Mouse (Mus musculus) limb, embryonic 13.5 days (tissue): ENCODE data around the gene Mdm2. TPM values are rescaled to one million over a fixed set of nuclear protein-coding genes. Genes with fewer than 3 reads are reported as not detected.
A peak's percentile ranks its signal among the peaks of the same experiment; 100 is the strongest.

ENCODE experiments used
- ATAC-seq: fragments of 200-750 bp; cut with Nextera tagmentation; 2 replicates; pipeline ENCODE4 v1.8.0; 2017; ENCODE audit warnings: low read depth, moderate number of reproducible peaks, moderate TSS enrichment; ENCODE audit not compliant: low FRiP score
- H3K27ac ChIP-seq: fragments of 300-500 bp; sonication (generic); 2 replicates; pipeline ENCODE4 v1.5.1; 2015; ENCODE audit warnings: inconsistent platforms, mild to moderate bottlenecking, moderate library complexity
- H3K27me3 ChIP-seq: fragments of 300-500 bp; sonication (generic); 2 replicates; pipeline ENCODE4 v1.6.1; 2015; ENCODE audit warnings: mild to moderate bottlenecking, inconsistent platforms
- H3K36me3 ChIP-seq: fragments of 300-500 bp; sonication (generic); 2 replicates; pipeline ENCODE4 v1.6.1; 2015; ENCODE audit warnings: inconsistent platforms, mild to moderate bottlenecking, moderate library complexity
- H3K4me1 ChIP-seq: fragments of 300-500 bp; sonication (generic); 2 replicates; pipeline ENCODE4 v1.6.1; 2015; ENCODE audit warnings: inconsistent platforms
- H3K4me2 ChIP-seq: fragments of 300-500 bp; sonication (generic); replicated peaks from 2 replicates; pipeline ENCODE4 v1.6.1; 2015; ENCODE audit warnings: inconsistent platforms, mild to moderate bottlenecking, moderate library complexity
- H3K4me3 ChIP-seq: fragments of 300-500 bp; sonication (generic); 2 replicates; pipeline ENCODE4 v1.5.1; 2015; ENCODE audit warnings: moderate library complexity, mild to moderate bottlenecking, inconsistent platforms
- H3K9ac ChIP-seq: fragments of 300-500 bp; sonication (generic); 2 replicates; pipeline ENCODE4 v1.6.1; 2015; ENCODE audit warnings: mild to moderate bottlenecking, inconsistent platforms
- H3K9me3 ChIP-seq: fragments of 300-500 bp; sonication (generic); 2 replicates; pipeline ENCODE4 v1.6.1; 2016; ENCODE audit warnings: inconsistent platforms
- WGBS: fragments of 180-500 bp; shearing (Covaris S2); methylation state at CpG from one replicate; pipeline ENCODE4 v1.1.7; 2015; 5-methylcytosine and 5-hydroxymethylcytosine counted together
- polyA plus RNA-seq: library from polyadenylated mRNA; unstranded; fragments of >200 nt; fragmentation: Nextera tagmentation; extraction: Ambion mirVana; gene quantifications from 2 replicates; pipeline ENCODE4 v1.2.1, GENCODE M21; 2015

Gene Mdm2
- polyA plus RNA-seq, 1 experiment from 2014 or later, result 49.5 TPM

- H3K36me3 ChIP-seq, result 0 out of 2 replicates have a peak, but pooled peaks cover 6% of the 10 kb centered on the region
- no peaks in the 10 kb centered on the region for H3K4me1 ChIP-seq
- no peak for ATAC-seq
- H3K4me3 ChIP-seq, result no peak overlapping the region
- no peaks in the 10 kb centered on the region for H3K9me3 ChIP-seq
- H3K27ac ChIP-seq, result no peak overlapping the region
- H3K4me2 ChIP-seq, result no peak overlapping the region
- 62% methylated on average over 11 of the region's 11 CpGs for WGBS
- no peaks in the 10 kb centered on the region for H3K27me3 ChIP-seq
- no peak overlapping the region for H3K9ac ChIP-seq
Observed at GRCm38 (mm10) chr10:117729139-117729814, 18.7 kb upstream of the Mdm2 start.

GRCm38 (mm10) chr10:117728574-117728973 is 18.0 kb upstream of the Mdm2 start:
- Histone ChIP-seq H3K9ac (no peak overlapping the region), H3K9me3 (no peaks in the 10 kb centered on the region), H3K4me1 (no peaks in the 10 kb centered on the region), H3K4me3 (no peak overlapping the region), H3K27ac (no peak overlapping the region), H3K4me2 (no peak overlapping the region), H3K27me3 (no peaks in the 10 kb centered on the region), H3K36me3 (0 out of 2 replicates have a peak, but pooled peaks cover 6% of the 10 kb centered on the region)
- ATAC-seq, result no peak
- 80% methylated on average over 5 of the region's 5 CpGs for WGBS

GRCm38 (mm10) chr10:117727518-117728110 is 17.1 kb upstream of the Mdm2 start:
- Histone ChIP-seq H3K9me3 (no peaks in the 10 kb centered on the region), H3K4me1 (no peaks in the 10 kb centered on the region), H3K36me3 (0 out of 2 replicates have a peak, but pooled peaks cover under 1% of the 10 kb centered on the region), H3K9ac (no peak overlapping the region), H3K4me2 (no peak overlapping the region), H3K4me3 (no peak overlapping the region), H3K27ac (no peak overlapping the region), H3K27me3 (no peaks in the 10 kb centered on the region)
- no peak for ATAC-seq
- 77% methylated on average over 9 of the region's 9 CpGs for WGBS

- WGBS, result 95% methylated on average over 4 of the region's 4 CpGs
- no peak for ATAC-seq
Observed at GRCm38 (mm10) chr10:117726888-117727385, 16.4 kb upstream of the Mdm2 start.

GRCm38 (mm10) chr10:117726350-117726749 is 15.8 kb upstream of the Mdm2 start:
- Histone ChIP-seq H3K4me3 (no peak overlapping the region), H3K4me1 (no peaks in the 10 kb centered on the region), H3K4me2 (no peak overlapping the region), H3K9ac (no peak overlapping the region), H3K36me3 (no peaks in the 10 kb centered on the region), H3K27ac (no peak overlapping the region; the same call in 1 of the 2 replicates), H3K27me3 (no peaks in the 10 kb centered on the region), H3K9me3 (no peaks in the 10 kb centered on the region)
- WGBS, result 92% methylated on average over 4 of the region's 4 CpGs
- no peak for ATAC-seq

More at GRCm38 (mm10) chr10:117726888-117727385, 16.4 kb upstream of the Mdm2 start:
- H3K9me3 ChIP-seq, result no peaks in the 10 kb centered on the region
- no peaks in the 10 kb centered on the region for H3K4me1 ChIP-seq
- no peaks in the 10 kb centered on the region for H3K27me3 ChIP-seq
- H3K27ac ChIP-seq, result no peak overlapping the region
- H3K36me3 ChIP-seq, result no peaks in the 10 kb centered on the region
- no peak overlapping the region for H3K9ac ChIP-seq
- H3K4me3 ChIP-seq, result no peak overlapping the region
- no peak overlapping the region for H3K4me2 ChIP-seq

GRCm38 (mm10) chr10:117725671-117726070 is 15.1 kb upstream of the Mdm2 start:
- 73% methylated on average over 7 of the region's 7 CpGs for WGBS
- Histone ChIP-seq H3K9me3 (no peaks in the 10 kb centered on the region), H3K4me1 (no peaks in the 10 kb centered on the region)

GRCm38 (mm10) chr10:117724804-117725361 is 14.3 kb upstream of the Mdm2 start:
- no peaks in the 10 kb centered on the region for H3K9me3 ChIP-seq
- ATAC-seq, result no peak
- 88% methylated on average over 3 of the region's 3 CpGs for WGBS

More at GRCm38 (mm10) chr10:117725671-117726070, 15.1 kb upstream of the Mdm2 start:
- H3K4me2 ChIP-seq, result no peak overlapping the region
- no peaks in the 10 kb centered on the region for H3K36me3 ChIP-seq
- no peak overlapping the region for H3K27ac ChIP-seq
- H3K4me3 ChIP-seq, result no peak overlapping the region
- no peaks in the 10 kb centered on the region for H3K27me3 ChIP-seq
- ATAC-seq, result no peak
- no peak overlapping the region for H3K9ac ChIP-seq

GRCm38 (mm10) chr10:117724136-117724718 is 13.7 kb upstream of the Mdm2 start:
- H3K9me3 ChIP-seq, result no peaks in the 10 kb centered on the region

More at GRCm38 (mm10) chr10:117724804-117725361, 14.3 kb upstream of the Mdm2 start:
- Histone ChIP-seq H3K36me3 (no peaks in the 10 kb centered on the region), H3K27ac (no peak overlapping the region), H3K9ac (no peak overlapping the region), H3K4me2 (no peak overlapping the region), H3K4me3 (no peak overlapping the region), H3K4me1 (no peaks in the 10 kb centered on the region), H3K27me3 (no peaks in the 10 kb centered on the region)

GRCm38 (mm10) chr10:117718161-117719119 is 7.9 kb upstream of the Mdm2 start:
- Histone ChIP-seq H3K27me3 (no peaks in the 10 kb centered on the region), H3K4me1 (peaks cover 15% of the 10 kb centered on the region), H3K9ac (no peak overlapping the region; the same call in 1 of the 2 replicates), H3K27ac (peak overlapping the region; percentile 55; the same call in 1 of the 2 replicates), H3K36me3 (no peaks in the 10 kb centered on the region), H3K4me2 (no peak overlapping the region; the same call in 1 of the 2 replicates), H3K4me3 (no peak overlapping the region), H3K9me3 (no peaks in the 10 kb centered on the region)
- 56% methylated on average over 19 of the region's 19 CpGs for WGBS
- no peak for ATAC-seq

More at GRCm38 (mm10) chr10:117724136-117724718, 13.7 kb upstream of the Mdm2 start:
- no peak overlapping the region for H3K9ac ChIP-seq
- no peak overlapping the region for H3K4me3 ChIP-seq
- 80% methylated on average over 5 of the region's 5 CpGs for WGBS
- H3K4me2 ChIP-seq, result no peak overlapping the region
- H3K36me3 ChIP-seq, result no peaks in the 10 kb centered on the region
- H3K27ac ChIP-seq, result no peak overlapping the region
- ATAC-seq, result no peak
- H3K27me3 ChIP-seq, result no peaks in the 10 kb centered on the region
- no peaks in the 10 kb centered on the region for H3K4me1 ChIP-seq

- WGBS, result 11% methylated on average over 4 of the region's 4 CpGs
- no peak for ATAC-seq
Observed at GRCm38 (mm10) chr10:117717583-117717982, 7.0 kb upstream of the Mdm2 start.

GRCm38 (mm10) chr10:117716686-117717085 is 6.1 kb upstream of the Mdm2 start:
- H3K4me1 ChIP-seq, result peaks cover 15% of the 10 kb centered on the region
- H3K9ac ChIP-seq, result no peak overlapping the region
- H3K4me2 ChIP-seq, result no peak overlapping the region
- no peaks in the 10 kb centered on the region for H3K9me3 ChIP-seq
- no peaks in the 10 kb centered on the region for H3K36me3 ChIP-seq
- WGBS, result 84% methylated on average over 3 of the region's 3 CpGs
- H3K27ac ChIP-seq, result no peak overlapping the region
- no peak overlapping the region for H3K4me3 ChIP-seq
- H3K27me3 ChIP-seq, result no peaks in the 10 kb centered on the region
- no peak for ATAC-seq

More at GRCm38 (mm10) chr10:117717583-117717982, 7.0 kb upstream of the Mdm2 start:
- no peak overlapping the region for H3K9ac ChIP-seq
- peaks cover 15% of the 10 kb centered on the region for H3K4me1 ChIP-seq
- H3K27me3 ChIP-seq, result no peaks in the 10 kb centered on the region
- H3K4me3 ChIP-seq, result no peak overlapping the region
- H3K9me3 ChIP-seq, result no peaks in the 10 kb centered on the region
- no peaks in the 10 kb centered on the region for H3K36me3 ChIP-seq
- peak overlapping the region; percentile 55; the same call in 1 of the 2 replicates for H3K27ac ChIP-seq
- H3K4me2 ChIP-seq, result no peak overlapping the region; the same call in 1 of the 2 replicates
